Mouse (Mus musculus) megakaryocyte, embryonic 14.5 days (primary cell): ENCODE results near the gene Slc48a1.

Experiments
- FLI1 ChIP-seq: IDR thresholded peaks from 2 replicates; pipeline ENCODE4 v1.6.1; 2012; ENCODE audit warnings: low read length, inconsistent platforms, mixed read lengths
- GATA1 ChIP-seq: IDR thresholded peaks from 3 replicates; pipeline ENCODE4 v1.6.1; 2012; ENCODE audit warnings: mixed read lengths, low read length, inconsistent platforms, borderline replicate concordance

GRCm38 (mm10) chr15:97795559-97796235, 17.4 kb downstream of the Slc48a1 start:
- TF ChIP-seq GATA1 = no peak
- no peak for TF ChIP-seq FLI1
